Mouse (Mus musculus): Measurements from ENCODE around the gene Pygo2.

DNA sequence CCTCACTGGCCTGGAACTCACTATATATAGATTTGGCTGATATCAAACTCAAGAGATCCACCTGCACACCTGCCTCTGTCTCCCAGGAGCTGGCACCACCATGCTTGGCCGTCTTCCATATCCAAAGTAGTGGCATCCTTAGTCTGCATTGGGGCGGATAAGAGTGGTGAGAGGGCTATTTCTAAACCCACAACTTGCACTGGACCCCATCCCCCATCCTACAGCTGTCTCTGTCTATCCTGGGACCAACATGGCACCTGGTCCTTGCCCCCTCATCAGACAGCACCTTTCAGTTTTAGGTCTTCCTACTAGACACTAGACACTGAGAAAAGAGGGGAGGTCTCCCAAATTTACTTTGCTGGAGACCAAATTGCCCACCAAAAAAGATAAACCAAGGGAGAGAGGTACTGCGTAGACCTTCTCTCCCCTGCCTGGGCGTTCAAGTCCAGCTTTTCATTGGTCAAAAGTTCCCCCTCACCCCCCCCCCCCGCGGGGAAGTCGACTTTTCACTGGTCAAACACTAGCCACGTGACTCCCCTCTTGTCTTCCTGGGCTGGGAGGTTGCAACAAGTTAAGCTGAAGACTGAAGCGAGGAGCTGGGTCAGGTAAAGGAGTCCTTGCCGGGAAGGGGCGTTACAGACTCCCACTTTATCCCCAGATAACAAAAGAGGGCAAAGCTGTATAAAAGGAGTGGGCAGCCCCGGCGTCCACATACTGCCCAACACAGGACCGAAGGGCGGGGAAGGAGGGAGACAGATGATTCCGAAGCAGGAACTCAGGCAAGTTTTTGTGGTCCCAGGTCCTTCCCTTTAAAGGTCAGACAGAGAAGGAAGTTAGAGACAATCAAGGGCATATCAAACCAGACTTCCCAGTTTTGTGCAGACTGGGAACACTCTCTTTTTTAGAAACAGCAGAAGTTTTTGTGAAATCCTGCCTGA, 6.4 kb downstream of the Pygo2 start, which contains the start of gene Pbxip1:
- TF ChIP-seq CTCF (IDR thresholded peaks at IDR 0.05; ENCODE audit: extremely low read depth, insufficient read depth, insufficient read length, insufficient replicate concordance) (no peak), POLR2A (IDR thresholded peaks at IDR 0.05; ENCODE audit: low read depth, low read length) (peak; percentile 44; the same call in 1 of the 2 replicates)
